Mouse (Mus musculus): Measurements from ENCODE around the gene Cracr2a. TPM values are rescaled to one million over a fixed set of nuclear protein-coding genes. Genes with fewer than 3 reads are reported as not detected.

Gene Cracr2a
- polyA plus RNA-seq, 1 experiment: 0.49 TPM

GRCm38 (mm10) chr6:127657152-127657551, 96.0 kb downstream of the Cracr2a start:
- peaks cover 18% of the 10 kb centered on the region for H3K9me3 ChIP-seq
- peak overlapping the region; percentile 50 for H3K4me3 ChIP-seq (replicated peaks)
- no peak for TF ChIP-seq GATA1 (IDR thresholded peaks at IDR 0.05; ENCODE audit: borderline replicate concordance, low read length)
- TF ChIP-seq FLI1 (IDR thresholded peaks at IDR 0.05; ENCODE audit: low read length): no peak
- H3K27me3 ChIP-seq (replicated peaks): peaks cover 4% of the 10 kb centered on the region
- H3K4me1 ChIP-seq: peaks cover 9% of the 10 kb centered on the region
- H3K36me3 ChIP-seq (replicated peaks; ENCODE audit: low read length): peaks cover 27% of the 10 kb centered on the region

- H3K4me1 ChIP-seq: peaks cover 13% of the 10 kb centered on the region
- peaks cover 3% of the 10 kb centered on the region for H3K9me3 ChIP-seq
- H3K36me3 ChIP-seq (replicated peaks; ENCODE audit: low read length): peaks cover 11% of the 10 kb centered on the region
- no peak overlapping the region for H3K4me3 ChIP-seq (replicated peaks)
- TF ChIP-seq GATA1 (IDR thresholded peaks at IDR 0.05; ENCODE audit: borderline replicate concordance, low read length): no peak
- TF ChIP-seq FLI1 (IDR thresholded peaks at IDR 0.05; ENCODE audit: low read length): no peak
- peaks cover under 1% of the 10 kb centered on the region for H3K27me3 ChIP-seq (replicated peaks)
These were observed 98.3 kb downstream of the Cracr2a start for GRCm38 (mm10) chr6:127659472-127659871.

- TF ChIP-seq FLI1 (IDR thresholded peaks at IDR 0.05; ENCODE audit: low read length) (no peak), GATA1 (IDR thresholded peaks at IDR 0.05; ENCODE audit: borderline replicate concordance, low read length) (no peak)
- peaks cover 8% of the 10 kb centered on the region for H3K36me3 ChIP-seq (replicated peaks; ENCODE audit: low read length)
- no peak overlapping the region for H3K4me3 ChIP-seq (replicated peaks)
- peaks cover 2% of the 10 kb centered on the region for H3K27me3 ChIP-seq (replicated peaks)
- H3K9me3 ChIP-seq: no peaks in the 10 kb centered on the region
- H3K4me1 ChIP-seq: peaks cover 13% of the 10 kb centered on the region
These were observed 98.8 kb downstream of the Cracr2a start for GRCm38 (mm10) chr6:127659966-127660365.

GRCm38 (mm10) chr6:127661717-127662292, 100.7 kb downstream of the Cracr2a start:
- Histone ChIP-seq H3K4me1 (peaks cover 13% of the 10 kb centered on the region), H3K4me3 (replicated peaks) (no peak overlapping the region), H3K9me3 (no peaks in the 10 kb centered on the region), H3K27me3 (replicated peaks) (peaks cover 2% of the 10 kb centered on the region), H3K36me3 (replicated peaks; ENCODE audit: low read length) (peaks cover 6% of the 10 kb centered on the region)
- TF ChIP-seq FLI1 (IDR thresholded peaks at IDR 0.05; ENCODE audit: low read length) (no peak), GATA1 (IDR thresholded peaks at IDR 0.05; ENCODE audit: borderline replicate concordance, low read length) (no peak)

- TF ChIP-seq FLI1 (IDR thresholded peaks at IDR 0.05; ENCODE audit: low read length) (no peak), GATA1 (IDR thresholded peaks at IDR 0.05; ENCODE audit: borderline replicate concordance, low read length) (no peak)
- no peak overlapping the region for H3K4me3 ChIP-seq (replicated peaks)
- peaks cover under 1% of the 10 kb centered on the region for H3K36me3 ChIP-seq (replicated peaks; ENCODE audit: low read length)
- peaks cover 5% of the 10 kb centered on the region for H3K27me3 ChIP-seq (replicated peaks)
- no peaks in the 10 kb centered on the region for H3K9me3 ChIP-seq
- H3K4me1 ChIP-seq: peaks cover 13% of the 10 kb centered on the region
These were observed 102.1 kb downstream of the Cracr2a start for GRCm38 (mm10) chr6:127663263-127663662.

GRCm38 (mm10) chr6:127669313-127669712, 108.2 kb downstream of the Cracr2a start:
- no peak overlapping the region for H3K4me3 ChIP-seq (replicated peaks)
- H3K4me1 ChIP-seq: peaks cover 14% of the 10 kb centered on the region
- H3K9me3 ChIP-seq: no peaks in the 10 kb centered on the region
- H3K27me3 ChIP-seq (replicated peaks): peaks cover 13% of the 10 kb centered on the region
- H3K36me3 ChIP-seq (replicated peaks; ENCODE audit: low read length): peaks cover 19% of the 10 kb centered on the region
- TF ChIP-seq FLI1 (IDR thresholded peaks at IDR 0.05; ENCODE audit: low read length) (no peak), GATA1 (IDR thresholded peaks at IDR 0.05; ENCODE audit: borderline replicate concordance, low read length) (no peak)

GRCm38 (mm10) chr6:127670031-127670430, 108.9 kb downstream of the Cracr2a start:
- H3K9me3 ChIP-seq: no peaks in the 10 kb centered on the region
- peaks cover 16% of the 10 kb centered on the region for H3K4me1 ChIP-seq
- peaks cover 19% of the 10 kb centered on the region for H3K36me3 ChIP-seq (replicated peaks; ENCODE audit: low read length)
- H3K4me3 ChIP-seq (replicated peaks): no peak overlapping the region
- TF ChIP-seq GATA1 (IDR thresholded peaks at IDR 0.05; ENCODE audit: borderline replicate concordance, low read length) (no peak), FLI1 (IDR thresholded peaks at IDR 0.05; ENCODE audit: low read length) (no peak)
- peaks cover 10% of the 10 kb centered on the region for H3K27me3 ChIP-seq (replicated peaks)

- Histone ChIP-seq H3K9me3 (no peaks in the 10 kb centered on the region), H3K36me3 (replicated peaks; ENCODE audit: low read length) (peaks cover 19% of the 10 kb centered on the region), H3K4me1 (peaks cover 16% of the 10 kb centered on the region), H3K27me3 (replicated peaks) (peaks cover 21% of the 10 kb centered on the region), H3K4me3 (replicated peaks) (no peak overlapping the region)
- TF ChIP-seq FLI1 (IDR thresholded peaks at IDR 0.05; ENCODE audit: low read length) (no peak), GATA1 (IDR thresholded peaks at IDR 0.05; ENCODE audit: borderline replicate concordance, low read length) (no peak)
These were observed 110.9 kb downstream of the Cracr2a start for GRCm38 (mm10) chr6:127672071-127672470.

GRCm38 (mm10) chr6:127676866-127677265, 115.7 kb downstream of the Cracr2a start:
- no peaks in the 10 kb centered on the region for H3K36me3 ChIP-seq (replicated peaks; ENCODE audit: low read length)
- no peak for TF ChIP-seq GATA1 (IDR thresholded peaks at IDR 0.05; ENCODE audit: borderline replicate concordance, low read length)
- TF ChIP-seq FLI1 (IDR thresholded peaks at IDR 0.05; ENCODE audit: low read length): no peak
- H3K4me3 ChIP-seq (replicated peaks): no peak overlapping the region
- peaks cover 24% of the 10 kb centered on the region for H3K4me1 ChIP-seq
- H3K27me3 ChIP-seq (replicated peaks): peaks cover 51% of the 10 kb centered on the region
- no peaks in the 10 kb centered on the region for H3K9me3 ChIP-seq

- TF ChIP-seq FLI1 (IDR thresholded peaks at IDR 0.05; ENCODE audit: low read length): no peak
- TF ChIP-seq GATA1 (IDR thresholded peaks at IDR 0.05; ENCODE audit: borderline replicate concordance, low read length): no peak
- H3K9me3 ChIP-seq: no peaks in the 10 kb centered on the region
- peaks cover 63% of the 10 kb centered on the region for H3K27me3 ChIP-seq (replicated peaks)
- H3K4me3 ChIP-seq (replicated peaks): no peak overlapping the region
- H3K4me1 ChIP-seq: peaks cover 24% of the 10 kb centered on the region
- no peaks in the 10 kb centered on the region for H3K36me3 ChIP-seq (replicated peaks; ENCODE audit: low read length)
These were observed 117.2 kb downstream of the Cracr2a start for GRCm38 (mm10) chr6:127678320-127678719.

Measured in megakaryocyte, embryonic 14.5 days (primary cell).